Mouse (Mus musculus): ENCODE measurements around the gene Fam214a. TPM values are rescaled to one million over a fixed set of nuclear protein-coding genes. Genes with fewer than 3 reads are reported as not detected.
A peak's percentile ranks its signal among the peaks of the same experiment; 100 is the strongest.

The Fam214a gene
- total and polyA plus RNA-seq, 2 experiments from 2014 or later: 13.3 to 20.8 TPM

- H3K27me3 ChIP-seq (ENCODE audit: control insufficient read depth, insufficient read depth, low read length): no peaks in the 10 kb centered on the region
- no peak overlapping the region for H3K27ac ChIP-seq (ENCODE audit: low read depth)
- H3K36me3 ChIP-seq (replicated peaks; ENCODE audit: control insufficient read depth, insufficient read depth, low read length): peaks cover 23% of the 10 kb centered on the region
- DNase-seq (ENCODE audit: low spot score) (no peak), ATAC-seq (ENCODE audit: insufficient read depth, low read depth) (no peak)
- H3K9me3 ChIP-seq (replicated peaks; ENCODE audit: control insufficient read depth, low read length): no peaks in the 10 kb centered on the region
- no peaks in the 10 kb centered on the region for H3K4me1 ChIP-seq (ENCODE audit: control insufficient read depth, insufficient read depth)
- 49% methylated on average over 7 of the region's 7 CpGs for WGBS
- no peak overlapping the region for H3K4me3 ChIP-seq (ENCODE audit: low read depth, low read length)
- H3K4me2 ChIP-seq (ENCODE audit: low read depth, low read length): no peak overlapping the region
- no peak overlapping the region for H3K9ac ChIP-seq (replicated peaks; ENCODE audit: low read depth, low read length)
- TF ChIP-seq CTCF (IDR thresholded peaks at IDR 0.05; ENCODE audit: low read depth) (peak; percentile 48), EP300 (IDR thresholded peaks at IDR 0.05; ENCODE audit: low read depth) (no peak)
Observed at GRCm38 (mm10) chr9:75033141-75033540, 80.5 kb downstream of the Fam214a start.

GRCm38 (mm10) chr9:75034691-75035090 is 82.0 kb downstream of the Fam214a start:
- TF ChIP-seq CTCF (IDR thresholded peaks at IDR 0.05; ENCODE audit: low read depth): no peak
- TF ChIP-seq EP300 (IDR thresholded peaks at IDR 0.05; ENCODE audit: low read depth): no peak
- no peak overlapping the region for H3K27ac ChIP-seq (ENCODE audit: low read depth)
- no peak for ATAC-seq (ENCODE audit: insufficient read depth, low read depth)
- no peaks in the 10 kb centered on the region for H3K27me3 ChIP-seq (ENCODE audit: control insufficient read depth, insufficient read depth, low read length)
- H3K4me2 ChIP-seq (ENCODE audit: low read depth, low read length): no peak overlapping the region
- peaks cover 9% of the 10 kb centered on the region for H3K4me1 ChIP-seq (ENCODE audit: control insufficient read depth, insufficient read depth)
- no peak for DNase-seq (ENCODE audit: low spot score)
- H3K4me3 ChIP-seq (ENCODE audit: low read depth, low read length): no peak overlapping the region
- peaks cover 16% of the 10 kb centered on the region for H3K36me3 ChIP-seq (replicated peaks; ENCODE audit: control insufficient read depth, insufficient read depth, low read length)
- no peaks in the 10 kb centered on the region for H3K9me3 ChIP-seq (replicated peaks; ENCODE audit: control insufficient read depth, low read length)
- H3K9ac ChIP-seq (replicated peaks; ENCODE audit: low read depth, low read length): no peak overlapping the region
- 24% methylated on average over 1 of the region's 1 CpGs for WGBS

DNA sequence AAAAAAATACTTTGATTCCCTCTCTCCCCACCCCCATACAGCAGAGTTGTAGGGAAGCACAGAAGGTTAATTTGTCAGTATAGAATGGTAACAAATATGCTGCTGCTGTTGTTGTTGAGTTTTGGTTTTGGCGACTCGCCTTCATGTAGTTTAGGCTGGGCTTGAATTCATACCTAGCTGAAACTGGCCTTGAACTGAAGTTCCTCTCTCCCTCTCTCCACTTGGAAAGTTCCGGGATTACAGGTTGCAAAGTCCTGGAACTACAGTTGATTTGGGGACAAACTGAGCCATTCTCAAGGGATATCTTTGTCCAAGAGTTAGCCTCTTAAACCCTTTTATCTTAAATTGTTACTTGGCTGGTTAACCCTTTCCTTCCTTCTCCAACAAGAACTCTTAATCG is 83.3 kb downstream of the Fam214a start:
- WGBS: 67% methylated on average over 4 of the region's 4 CpGs
- Histone ChIP-seq H3K36me3 (replicated peaks; ENCODE audit: control insufficient read depth, insufficient read depth, low read length) (peaks cover 8% of the 10 kb centered on the region), H3K4me3 (ENCODE audit: low read depth, low read length) (no peak overlapping the region), H3K9ac (replicated peaks; ENCODE audit: low read depth, low read length) (no peak overlapping the region), H3K9me3 (replicated peaks; ENCODE audit: control insufficient read depth, low read length) (no peaks in the 10 kb centered on the region), H3K4me1 (ENCODE audit: control insufficient read depth, insufficient read depth) (peaks cover 9% of the 10 kb centered on the region), H3K27me3 (ENCODE audit: control insufficient read depth, insufficient read depth, low read length) (no peaks in the 10 kb centered on the region), H3K27ac (ENCODE audit: low read depth) (no peak overlapping the region), H3K4me2 (ENCODE audit: low read depth, low read length) (no peak overlapping the region)
- DNase-seq (ENCODE audit: low spot score) (no peak), ATAC-seq (ENCODE audit: insufficient read depth, low read depth) (no peak)
- TF ChIP-seq EP300 (IDR thresholded peaks at IDR 0.05; ENCODE audit: low read depth): no peak
- TF ChIP-seq CTCF (IDR thresholded peaks at IDR 0.05; ENCODE audit: low read depth): no peak

GRCm38 (mm10) chr9:75037451-75038356 is 85.0 kb downstream of the Fam214a start, which contains the start of gene Arpp19:
Arpp19 (plus strand) TSS chr9:75037614.
- Histone ChIP-seq H3K9me3 (replicated peaks; ENCODE audit: control insufficient read depth, low read length) (no peaks in the 10 kb centered on the region), H3K27ac (ENCODE audit: low read depth) (peak within 1 kb of the TSS; percentile 77), H3K4me3 (ENCODE audit: low read depth, low read length) (peak within 1 kb of the TSS; percentile 94), H3K4me2 (ENCODE audit: low read depth, low read length) (peak within 1 kb of the TSS; percentile 63), H3K27me3 (ENCODE audit: control insufficient read depth, insufficient read depth, low read length) (no peaks in the 10 kb centered on the region), H3K36me3 (replicated peaks; ENCODE audit: control insufficient read depth, insufficient read depth, low read length) (no peaks in the 10 kb centered on the region), H3K9ac (replicated peaks; ENCODE audit: low read depth, low read length) (peak within 1 kb of the TSS; percentile 92), H3K4me1 (ENCODE audit: control insufficient read depth, insufficient read depth) (peaks cover 9% of the 10 kb centered on the region)
- ATAC-seq (ENCODE audit: insufficient read depth, low read depth): peak; percentile 94
- TF ChIP-seq CTCF (IDR thresholded peaks at IDR 0.05; ENCODE audit: low read depth) (no peak), EP300 (IDR thresholded peaks at IDR 0.05; ENCODE audit: low read depth) (no peak)
- under 1% methylated on average over 54 of the region's 73 CpGs for WGBS
- peak; percentile 92 for DNase-seq (ENCODE audit: low spot score)

DNA sequence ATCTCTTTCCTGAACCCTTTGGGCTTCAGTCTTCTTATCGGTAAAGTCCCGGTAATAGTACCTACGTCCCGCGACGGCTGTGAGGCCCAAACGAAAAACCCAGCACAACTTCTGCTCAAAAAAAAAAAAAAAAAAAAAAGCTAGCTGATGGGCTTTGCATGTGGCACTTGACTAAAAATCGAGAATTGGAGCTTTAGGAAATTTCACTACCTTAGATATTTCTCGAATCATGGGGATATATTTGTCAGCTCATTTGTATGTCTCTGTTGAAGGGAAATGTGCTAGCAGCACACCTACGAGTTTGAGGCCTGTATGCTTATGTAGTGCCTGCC is 85.6 kb downstream of the Fam214a start:
- Histone ChIP-seq H3K4me3 (ENCODE audit: low read depth, low read length) (peak overlapping the region; percentile 94), H3K36me3 (replicated peaks; ENCODE audit: control insufficient read depth, insufficient read depth, low read length) (no peaks in the 10 kb centered on the region; the same call in 1 of the 2 replicates), H3K4me2 (ENCODE audit: low read depth, low read length) (peak overlapping the region; percentile 63), H3K27me3 (ENCODE audit: control insufficient read depth, insufficient read depth, low read length) (no peaks in the 10 kb centered on the region), H3K9ac (replicated peaks; ENCODE audit: low read depth, low read length) (peak overlapping the region; percentile 92), H3K27ac (ENCODE audit: low read depth) (peak overlapping the region; percentile 77; the same call in 1 of the 2 replicates), H3K9me3 (replicated peaks; ENCODE audit: control insufficient read depth, low read length) (no peaks in the 10 kb centered on the region), H3K4me1 (ENCODE audit: control insufficient read depth, insufficient read depth) (peaks cover 9% of the 10 kb centered on the region)
- 1% methylated on average over 10 of the region's 10 CpGs for WGBS
- ATAC-seq (ENCODE audit: insufficient read depth, low read depth) (no peak), DNase-seq (ENCODE audit: low spot score) (no peak)
- no peak for TF ChIP-seq CTCF (IDR thresholded peaks at IDR 0.05; ENCODE audit: low read depth)
- no peak for TF ChIP-seq EP300 (IDR thresholded peaks at IDR 0.05; ENCODE audit: low read depth)

All from heart, postnatal 0 days (tissue).